Mouse (Mus musculus) adrenal gland, postnatal 36 days (tissue): ENCODE results near the gene Cdhr3. TPM values are rescaled to one million over a fixed set of nuclear protein-coding genes. Genes with fewer than 3 reads are reported as not detected.

Experiments
- DNase-seq, 2 experiments: peaks; one replicate each; pipeline ENCODE4 v3.0.0; 2021; ENCODE audit warnings: mixed read lengths in 1 of 2
- total RNA-seq, 2 experiments: library from RNA; stranded (reverse); gene quantifications; 2 replicates each; pipeline ENCODE4 v1.2.3; 2021

The Cdhr3 gene
- total RNA-seq, 2 experiments from 2014 or later = 0.10 TPM; not detected in 1

DNA sequence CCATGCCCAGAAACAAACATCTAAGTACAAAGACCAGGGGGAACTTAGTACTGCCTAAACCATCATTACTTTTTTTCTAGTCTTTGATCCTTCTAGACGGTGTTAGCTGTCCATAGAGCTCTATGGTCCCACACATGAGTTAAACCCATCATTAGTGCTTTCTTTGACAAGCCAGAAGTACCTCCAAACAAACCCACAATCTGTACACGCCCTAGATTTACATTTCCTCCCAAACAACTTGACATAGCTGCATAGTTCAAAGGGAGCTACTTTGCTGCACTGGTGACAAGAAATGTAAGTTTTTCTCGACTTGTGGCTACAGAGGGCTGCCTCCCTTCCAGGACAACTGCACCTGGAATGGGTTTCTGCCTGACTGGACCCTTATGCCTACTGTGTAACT, 16.4 kb downstream of the Cdhr3 start:
- DNase-seq = no peak

DNA sequence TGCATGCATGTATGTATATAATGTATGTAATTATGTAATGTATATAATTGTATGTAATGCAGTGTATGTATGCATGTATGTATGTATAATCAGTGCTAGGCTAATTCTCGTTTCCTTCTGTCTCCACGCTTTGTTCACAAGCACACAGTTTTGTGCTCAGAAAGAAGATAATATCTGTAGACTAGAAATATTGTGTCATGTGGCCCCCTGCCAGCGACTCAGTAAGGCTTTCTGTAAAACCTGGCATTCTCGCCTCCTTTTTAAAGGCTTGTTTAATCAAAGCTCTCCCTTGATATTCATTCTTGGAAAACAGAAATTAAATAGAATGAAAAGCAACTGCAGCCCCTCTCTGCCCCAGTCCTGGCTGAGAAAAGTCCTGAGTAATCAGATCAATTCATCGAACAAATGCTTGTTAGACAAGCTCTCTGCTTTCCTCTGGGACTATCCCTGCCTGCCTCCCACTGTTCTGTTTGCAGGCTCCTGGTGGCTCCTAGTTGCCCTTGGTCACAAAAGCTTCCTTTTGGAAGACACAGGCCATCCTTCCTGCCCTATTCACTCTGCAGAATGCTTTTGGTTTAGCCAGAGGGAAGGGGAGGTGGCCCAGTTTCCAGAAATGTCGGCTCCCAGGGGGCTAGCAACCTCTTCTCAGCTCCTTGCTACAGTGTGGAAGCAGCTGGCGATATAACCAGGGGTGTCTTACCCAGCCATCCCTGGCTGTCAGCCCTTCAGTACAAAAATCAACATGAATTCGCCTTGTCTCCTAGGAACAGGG, 20.6 kb downstream of the Cdhr3 start:
- peak in 1 of 2 experiments; percentile 45 for DNase-seq

GRCm38 (mm10) chr12:33068977-33069376, 23.7 kb downstream of the Cdhr3 start:
- no peak for DNase-seq

DNA sequence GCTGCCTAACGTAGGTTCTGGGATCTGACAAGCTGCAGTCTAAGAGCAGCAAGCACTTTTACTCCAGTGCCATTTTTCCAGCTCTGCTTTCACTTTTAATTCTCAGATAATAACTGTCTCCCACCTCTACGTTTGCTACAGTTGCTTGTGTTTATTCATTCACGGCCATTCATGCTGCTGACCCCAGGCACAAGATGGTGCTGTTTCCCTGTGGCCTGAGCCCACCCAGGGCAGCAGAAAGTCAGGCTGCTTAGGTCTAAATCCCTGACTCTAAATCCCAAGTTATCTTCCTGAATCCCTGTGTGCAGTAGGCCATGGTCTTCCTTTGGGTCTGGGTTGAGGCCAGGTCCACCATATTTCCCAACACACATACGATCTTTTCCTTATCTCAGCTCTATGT, 26.3 kb downstream of the Cdhr3 start:
- DNase-seq = no peak

- no peak for DNase-seq
Observed at GRCm38 (mm10) chr12:33065162-33065561, 27.5 kb downstream of the Cdhr3 start.

DNA sequence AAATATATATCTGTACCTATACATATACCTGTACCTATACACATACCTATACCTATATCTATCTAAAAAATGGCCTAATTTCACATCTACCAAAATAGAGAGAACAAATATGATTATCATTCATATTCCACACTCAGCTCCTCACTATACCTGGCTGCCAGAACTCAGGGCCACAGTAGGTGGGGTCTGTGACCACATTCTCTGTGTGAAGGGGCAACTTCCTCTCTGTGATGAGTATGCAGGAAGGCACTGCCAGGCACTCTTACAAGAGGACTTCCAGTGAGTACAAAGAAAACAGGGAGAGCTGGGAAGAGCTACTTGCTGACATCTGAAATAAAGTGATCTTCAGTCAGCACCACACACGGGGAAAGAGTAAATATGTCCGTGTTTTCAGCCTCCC, 28.4 kb downstream of the Cdhr3 start:
- no peak for DNase-seq

DNA sequence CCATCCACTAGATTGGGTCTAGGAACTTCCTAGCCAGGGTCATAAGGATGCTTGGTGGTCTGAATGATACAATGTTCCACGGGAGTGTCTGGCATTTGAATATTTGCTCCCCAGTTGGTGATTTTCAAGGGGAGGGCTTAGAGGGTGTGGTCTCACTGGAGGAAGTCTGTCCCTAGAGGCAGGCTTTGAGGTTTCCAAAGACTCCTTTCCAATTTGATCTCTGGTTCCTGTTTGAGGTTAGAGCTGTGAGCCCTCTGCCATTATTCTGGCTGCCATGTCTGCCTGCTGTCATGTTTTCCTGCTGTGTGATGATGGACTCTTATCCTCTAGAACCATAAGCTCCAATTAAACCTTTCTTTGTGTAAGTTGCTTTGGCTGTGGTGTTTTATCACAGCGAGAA, 29.4 kb downstream of the Cdhr3 start:
- no peak for DNase-seq

DNA sequence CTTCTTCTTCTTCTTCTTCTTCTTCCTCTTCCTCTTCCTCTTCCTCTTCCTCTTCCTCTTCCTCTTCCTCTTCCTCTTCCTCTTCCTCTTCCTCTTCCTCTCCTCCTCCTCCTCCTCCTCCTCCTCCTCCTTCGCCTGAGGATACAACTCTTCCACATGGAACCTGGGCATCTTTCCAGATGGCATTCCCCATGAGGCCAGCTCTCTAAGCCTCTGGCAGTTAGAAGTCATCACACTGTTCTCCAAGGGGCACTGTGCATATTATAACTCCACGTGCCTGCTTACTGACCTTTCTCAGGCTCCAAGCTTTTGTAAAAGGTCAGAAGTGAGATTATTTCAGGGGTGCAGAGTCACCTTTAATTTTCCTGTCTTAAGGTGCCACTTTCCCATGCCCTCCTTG, 30.3 kb downstream of the Cdhr3 start:
- DNase-seq = peak in 1 of 2 experiments; percentile 22

DNA sequence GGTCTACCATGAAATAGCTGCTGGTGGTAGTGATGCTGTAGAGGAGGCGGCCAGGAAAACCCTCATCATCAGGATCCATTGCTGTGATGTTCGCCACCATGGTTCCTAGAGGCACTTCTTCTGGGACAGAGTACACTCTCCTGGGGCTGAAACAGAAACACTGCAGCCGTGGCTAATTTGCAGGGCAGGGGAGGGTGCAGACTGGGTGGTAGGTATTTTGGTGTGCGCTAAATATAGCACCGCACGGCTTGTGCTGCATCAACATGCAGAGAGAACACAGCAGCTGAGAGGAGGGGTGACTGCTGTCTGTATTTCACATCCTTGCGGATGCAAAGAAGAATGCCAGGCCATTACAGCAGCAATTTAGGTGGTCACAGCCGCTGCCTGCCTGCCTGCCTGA, 31.0 kb downstream of the Cdhr3 start:
- DNase-seq = no peak

GRCm38 (mm10) chr12:33057231-33058048, 35.2 kb downstream of the Cdhr3 start:
- DNase-seq = peak; percentile 50 to 64

GRCm38 (mm10) chr12:33056574-33056973, 36.1 kb downstream of the Cdhr3 start:
- no peak for DNase-seq

GRCm38 (mm10) chr12:33056074-33056473, 36.6 kb downstream of the Cdhr3 start:
- DNase-seq = no peak

- no peak for DNase-seq
Observed at GRCm38 (mm10) chr12:33053746-33054145, 38.9 kb downstream of the Cdhr3 start.

- DNase-seq = no peak
Observed at GRCm38 (mm10) chr12:33053311-33053710, 39.4 kb downstream of the Cdhr3 start.

- no peak for DNase-seq
Observed at GRCm38 (mm10) chr12:33048391-33048790, 44.3 kb downstream of the Cdhr3 start.

- peak; percentile 22 to 44 for DNase-seq
Observed at GRCm38 (mm10) chr12:33046434-33046833, 46.2 kb downstream of the Cdhr3 start.

DNA sequence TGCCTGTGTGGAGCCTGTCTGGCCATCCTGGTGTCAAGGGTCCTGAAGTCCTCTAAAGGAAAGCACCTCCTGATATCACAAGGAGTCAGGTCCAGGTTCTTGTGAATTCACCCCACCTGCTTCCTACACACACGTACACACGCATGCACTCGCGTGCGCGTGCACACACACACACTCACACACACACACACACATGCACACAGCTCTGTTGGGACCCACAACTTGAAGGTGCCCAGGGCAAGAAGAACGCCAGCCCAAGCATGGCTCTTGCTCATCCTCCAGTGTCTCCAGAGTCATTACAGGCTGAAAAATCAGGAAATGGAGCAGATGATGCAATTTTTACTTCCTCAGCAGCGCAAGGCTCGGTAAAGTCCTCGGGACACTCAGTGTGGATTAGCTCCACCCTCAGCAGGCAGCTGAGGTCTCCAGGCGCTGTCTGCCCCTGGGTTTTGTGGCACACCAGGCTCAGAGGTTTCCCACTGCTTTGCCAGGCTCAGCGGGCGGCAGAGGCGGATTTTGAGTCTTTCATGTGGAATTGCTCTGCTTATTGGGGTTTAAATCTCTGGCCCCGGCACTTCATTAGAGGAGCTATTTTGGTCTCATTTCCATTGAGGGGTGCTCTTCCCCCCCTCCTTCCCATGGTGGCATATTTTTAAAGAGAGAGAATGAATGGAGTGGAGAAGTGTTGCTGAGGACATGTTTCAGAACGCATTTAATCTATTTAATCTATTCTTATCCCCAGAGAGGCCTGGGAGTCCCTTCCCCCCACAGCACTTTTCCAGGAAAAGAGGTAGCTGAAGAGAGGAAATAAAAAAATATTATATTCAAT, 46.9 kb downstream of the Cdhr3 start:
- peak; percentile 49 to 55 for DNase-seq

DNA sequence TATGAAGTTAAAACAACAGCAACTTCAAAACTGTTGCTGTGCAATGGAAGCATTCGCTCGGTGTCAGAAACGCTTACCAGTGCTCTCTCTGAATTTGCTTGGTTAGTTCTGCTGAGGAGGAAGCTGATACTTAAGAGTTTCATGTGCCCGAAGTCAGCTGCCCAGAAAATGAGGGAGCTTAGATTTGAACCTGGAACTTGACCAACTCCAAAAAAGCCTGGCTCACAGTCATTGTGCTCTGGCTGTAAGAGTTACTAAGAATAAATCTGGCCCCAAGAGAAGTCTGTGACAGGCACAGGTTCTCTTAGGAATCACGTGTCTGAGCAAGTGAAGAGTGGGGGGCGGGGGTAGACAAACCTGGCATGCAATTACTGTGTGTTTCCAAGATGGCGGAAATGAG, 51.2 kb downstream of the Cdhr3 start:
- DNase-seq = no peak

DNA sequence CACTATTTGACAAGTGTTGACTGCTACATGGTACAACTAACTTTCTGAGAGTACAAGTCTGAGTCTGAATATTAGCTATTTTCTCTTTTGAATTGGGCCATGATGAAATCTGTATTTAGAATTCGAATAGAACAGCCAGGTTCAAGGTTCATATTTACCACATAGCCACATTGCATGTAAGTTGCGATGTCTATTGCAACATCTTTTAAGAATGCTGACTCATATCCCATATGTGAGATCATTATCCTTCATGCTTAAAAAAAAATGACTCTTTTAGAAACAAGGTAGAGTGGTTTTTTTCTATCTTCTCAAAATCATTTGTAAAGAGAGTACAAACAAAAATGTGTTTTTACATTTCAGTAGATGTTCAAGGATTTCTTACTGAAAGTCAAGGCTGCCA, 51.9 kb downstream of the Cdhr3 start:
- DNase-seq = no peak

DNA sequence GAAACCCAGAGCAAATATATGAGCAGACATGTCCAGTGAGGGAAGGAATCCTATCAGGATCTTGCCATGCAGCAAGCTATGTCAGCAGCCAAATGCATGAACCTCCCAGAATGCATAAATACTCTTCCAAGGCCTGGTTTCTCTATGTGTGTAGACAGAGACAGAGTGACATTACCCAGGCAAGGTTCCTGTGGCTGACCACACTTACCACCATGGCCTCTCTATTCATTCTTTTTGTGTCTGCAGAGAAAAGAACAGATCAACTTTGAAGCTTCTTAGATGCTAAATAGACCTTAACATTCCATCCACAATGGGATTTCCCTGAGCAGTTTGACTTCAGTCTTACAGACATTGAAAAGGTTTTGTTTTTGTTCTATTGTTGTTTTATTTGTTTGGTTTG, 54.0 kb downstream of the Cdhr3 start:
- no peak for DNase-seq

DNA sequence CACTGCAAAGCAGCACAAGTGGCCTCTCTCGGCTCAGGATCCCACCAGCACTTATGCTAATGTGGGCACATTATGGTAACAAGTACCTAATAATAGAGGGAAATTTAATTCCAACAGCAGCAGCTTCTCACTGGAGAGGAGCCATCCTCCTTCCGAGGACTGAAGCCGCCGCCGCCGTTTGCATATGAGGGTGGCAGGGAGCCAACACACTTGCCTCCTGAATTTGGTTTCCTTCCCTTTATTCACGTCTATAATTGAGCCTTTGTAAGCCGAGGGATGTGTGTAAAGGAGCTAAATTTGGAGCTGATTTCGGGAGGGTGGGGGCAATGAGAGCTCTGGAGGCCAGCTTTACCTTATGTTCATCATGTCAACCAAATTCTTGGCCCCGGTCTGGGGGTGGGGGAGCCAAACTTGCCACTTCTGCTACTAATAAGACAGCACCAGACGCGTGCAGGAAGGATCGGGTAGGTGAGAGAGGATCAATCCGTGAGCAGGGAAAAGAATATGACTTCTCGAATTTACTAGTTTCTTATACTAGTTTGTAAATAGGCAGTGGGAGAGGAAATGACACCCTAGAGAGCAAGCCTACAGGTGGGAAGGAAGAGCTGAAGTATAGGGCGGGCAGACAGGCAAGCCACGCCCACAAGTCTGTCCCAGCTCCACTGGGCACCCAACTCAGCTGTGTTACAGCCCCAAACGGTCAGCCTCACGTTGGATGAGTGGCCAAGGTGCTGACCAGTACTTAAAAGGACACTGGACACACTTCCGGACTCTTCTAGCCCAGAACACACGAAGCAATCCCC, 56.8 kb downstream of the Cdhr3 start:
- peak; percentile 28 to 59 for DNase-seq
